Mouse (Mus musculus) right cerebral cortex, adult 18-20 months (tissue): Measurements from ENCODE around the gene Nrtn.

Experiments used
- DNase-seq: peaks from one replicate; pipeline ENCODE4 v3.0.0; 2022; ENCODE audit warnings: mixed read lengths

Gene Nrtn

GRCm38 (mm10) chr17:56716655-56717362, 40.5 kb downstream of the Nrtn start:
- peak; percentile 98 for DNase-seq

GRCm38 (mm10) chr17:56715914-56716654, 41.2 kb downstream of the Nrtn start:
- no peak for DNase-seq

- DNase-seq = no peak
Observed at GRCm38 (mm10) chr17:56715360-56715759, 42.0 kb downstream of the Nrtn start.

- no peak for DNase-seq
Observed at GRCm38 (mm10) chr17:56709708-56710107, 47.6 kb downstream of the Nrtn start.

- no peak for DNase-seq
Observed at GRCm38 (mm10) chr17:56708692-56709091, 48.6 kb downstream of the Nrtn start.

- no peak for DNase-seq
Observed at GRCm38 (mm10) chr17:56706515-56706914, 50.8 kb downstream of the Nrtn start.

GRCm38 (mm10) chr17:56703038-56703437, 54.3 kb downstream of the Nrtn start:
- DNase-seq = no peak
